Mouse (Mus musculus): ENCODE results near the gene Fxyd1. TPM values are rescaled to one million over a fixed set of nuclear protein-coding genes. Genes with fewer than 3 reads are reported as not detected.
A peak's percentile ranks its signal among the peaks of the same experiment; 100 is the strongest.

Fxyd1 gene
- total RNA-seq, 2 experiments from 2014 or later: 944 to 1,010 TPM

DNA sequence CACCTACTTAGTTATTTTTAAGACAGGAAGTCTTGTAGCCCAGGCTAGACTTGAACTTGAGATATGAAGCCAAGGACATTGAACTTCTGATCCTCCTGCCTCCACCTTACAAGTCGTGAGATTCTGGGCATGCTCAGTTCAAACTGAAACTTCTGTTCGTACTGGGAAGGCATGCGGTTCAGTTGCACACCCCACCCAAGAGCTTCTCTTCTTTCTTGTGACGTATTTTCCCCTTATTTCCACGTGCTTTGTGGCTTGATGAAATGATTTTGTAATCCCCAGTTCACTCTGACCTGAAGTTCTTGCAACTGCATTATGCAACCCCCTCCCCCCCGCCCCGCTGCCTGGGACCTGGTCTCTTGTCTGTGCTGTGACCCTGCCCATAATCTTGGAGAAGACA is 25.3 kb downstream of the Fxyd1 start:
- H3K4me3 ChIP-seq: no peak overlapping the region
- DNase-seq: no peak
- no peak overlapping the region for H3K27ac ChIP-seq
- intact Hi-C loops (cut with DNase I): no loop called here
- no peak for TF ChIP-seq CTCF (IDR thresholded peaks at IDR 0.05)

DNA sequence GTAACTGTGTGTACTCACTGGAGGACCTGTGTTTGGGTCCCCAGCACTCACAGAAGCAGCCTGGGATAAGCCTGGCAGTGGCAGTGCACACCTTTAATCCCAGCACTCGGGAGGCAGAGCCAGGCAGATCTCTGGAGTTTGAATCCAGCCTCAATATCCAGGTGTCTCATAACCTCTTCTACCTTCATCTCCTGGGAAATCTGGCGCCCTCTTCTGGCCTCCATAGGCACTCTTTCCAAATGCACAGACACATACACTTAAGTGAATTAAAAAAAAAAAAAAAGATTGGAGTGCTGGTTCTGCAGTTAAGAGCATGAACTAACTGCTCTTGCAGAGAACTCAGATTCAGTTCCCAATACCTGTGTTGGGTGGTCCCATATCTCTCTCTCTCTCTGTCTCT is 26.3 kb downstream of the Fxyd1 start:
- TF ChIP-seq CTCF (IDR thresholded peaks at IDR 0.05): peak; percentile 31; the same call in 1 of the 2 replicates
- Histone ChIP-seq H3K4me3 (no peak overlapping the region), H3K27ac (no peak overlapping the region)
- no peak for DNase-seq
- intact Hi-C loops (cut with DNase I): no loop called here

DNA sequence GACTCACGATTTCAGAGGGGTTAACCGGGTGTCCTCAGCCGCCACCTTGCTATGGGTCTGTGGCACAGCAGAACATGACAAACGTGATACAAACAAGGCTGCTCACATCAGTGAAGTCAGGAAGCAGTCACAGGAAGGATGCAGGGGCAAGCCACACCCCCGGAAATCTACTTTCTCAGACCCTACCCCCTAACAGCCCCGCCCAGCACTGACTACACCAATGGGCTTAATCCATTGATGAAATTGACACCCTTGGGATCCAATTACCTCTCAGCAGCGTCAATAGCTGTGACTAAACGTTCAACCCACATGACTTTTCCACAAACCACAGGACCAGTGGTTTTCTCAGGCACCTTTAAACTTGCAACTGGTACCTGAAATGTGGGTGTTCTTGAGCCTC is 28.4 kb downstream of the Fxyd1 start:
- Histone ChIP-seq H3K4me3 (no peak overlapping the region), H3K27ac (no peak overlapping the region)
- TF ChIP-seq CTCF (IDR thresholded peaks at IDR 0.05): no peak
- DNase-seq: no peak
- intact Hi-C loops (cut with DNase I): no loop called here

GRCm38 (mm10) chr7:31017104-31017901 is 39.7 kb downstream of the Fxyd1 start:
- intact Hi-C loops (cut with DNase I): no loop called here
- no peak for DNase-seq
- H3K4me3 ChIP-seq: no peak overlapping the region
- H3K27ac ChIP-seq: no peak overlapping the region
- no peak for TF ChIP-seq CTCF (IDR thresholded peaks at IDR 0.05)

- no peak for DNase-seq
- intact Hi-C loops (cut with DNase I): no loop called here
- Histone ChIP-seq H3K27ac (no peak overlapping the region), H3K4me3 (no peak overlapping the region)
- no peak for TF ChIP-seq CTCF (IDR thresholded peaks at IDR 0.05)
These were observed 44.0 kb downstream of the Fxyd1 start for GRCm38 (mm10) chr7:31012971-31013370.

DNA sequence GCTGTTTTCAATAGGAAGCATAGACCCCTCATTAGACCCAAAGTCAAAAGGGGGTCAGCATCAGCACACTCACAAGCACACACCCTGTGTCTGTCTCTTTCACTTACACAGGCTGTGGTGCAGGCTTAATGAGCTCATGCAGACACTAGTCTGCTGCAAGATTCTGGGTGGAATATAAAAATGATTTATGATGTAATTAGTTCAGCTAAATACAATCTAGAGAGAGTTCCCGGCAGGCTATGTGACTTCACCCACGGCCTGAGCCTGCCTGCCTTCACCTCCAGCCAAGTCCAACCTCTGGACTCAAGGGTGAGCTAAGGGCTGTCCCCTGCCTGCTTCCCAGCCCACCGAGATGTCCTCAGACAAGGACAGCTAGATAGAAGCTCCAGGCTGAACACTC is 48.1 kb downstream of the Fxyd1 start:
- intact Hi-C loops (cut with DNase I): no loop called here
- TF ChIP-seq CTCF (IDR thresholded peaks at IDR 0.05): no peak

DNA sequence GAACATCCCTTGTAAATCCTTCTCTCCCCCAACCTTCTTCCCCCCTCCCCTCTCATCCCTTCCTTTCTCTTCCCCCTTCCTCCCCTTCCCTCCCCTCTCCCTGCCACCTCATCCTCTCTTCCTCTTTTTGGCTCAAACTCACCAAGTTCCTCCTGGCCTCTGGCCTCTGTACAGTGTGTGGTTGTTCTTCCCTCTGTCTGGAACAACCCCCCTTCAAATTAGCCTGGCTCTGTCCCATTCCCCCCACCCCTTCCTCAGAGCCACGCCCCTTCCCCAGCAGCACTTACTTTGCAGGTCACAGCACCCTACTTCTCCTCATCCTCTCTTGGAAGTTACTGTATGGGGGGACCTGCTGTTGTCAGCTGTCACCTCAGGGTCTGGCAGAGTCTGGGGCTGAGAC is 48.8 kb downstream of the Fxyd1 start:
- Histone ChIP-seq H3K4me3 (no peak overlapping the region), H3K27ac (peak overlapping the region; percentile 20)
- intact Hi-C loops (cut with DNase I): no loop called here
- TF ChIP-seq CTCF (IDR thresholded peaks at IDR 0.05): no peak
- no peak for DNase-seq

More for the DNA sequence above, 48.1 kb downstream of the Fxyd1 start:
- Histone ChIP-seq H3K4me3 (no peak overlapping the region), H3K27ac (peak overlapping the region; percentile 40; the same call in 1 of the 2 replicates)
- no peak for DNase-seq

GRCm38 (mm10) chr7:31007775-31008174 is 49.2 kb downstream of the Fxyd1 start:
- intact Hi-C loops (cut with DNase I): no loop called here
- H3K4me3 ChIP-seq: no peak overlapping the region
- DNase-seq: no peak
- no peak for TF ChIP-seq CTCF (IDR thresholded peaks at IDR 0.05)
- peak overlapping the region; percentile 20; the same call in 1 of the 2 replicates for H3K27ac ChIP-seq

- intact Hi-C loops (cut with DNase I): no loop called here
- TF ChIP-seq CTCF (IDR thresholded peaks at IDR 0.05): no peak
- H3K4me3 ChIP-seq: no peak overlapping the region
- H3K27ac ChIP-seq: peak overlapping the region; percentile 64
- DNase-seq: no peak
These were observed 54.3 kb downstream of the Fxyd1 start for GRCm38 (mm10) chr7:31002650-31003049.

Small RNA genes within 50 kb of the gene (microRNA-seq; reads per million reads assigned to microRNA genes)
- gene Mir7050: not detected

Other genes starting within 250 kb of the Fxyd1 start
- gene Ffar2, start 233.4 kb downstream of the Fxyd1 start, total RNA-seq (2021): under 1 TPM in 1 of 2 experiments, not detected in 1; 0.14 TPM
- not detected for gene Ffar3, start 201.0 kb downstream of the Fxyd1 start, total RNA-seq (2021)
- gene Ffar1, start 195.6 kb downstream of the Fxyd1 start, total RNA-seq (2021): not detected
- gene Cd22, start 176.9 kb downstream of the Fxyd1 start, total RNA-seq (2021): under 1 TPM in 1 of 2 experiments, not detected in 1; 0.31 TPM
- under 1 TPM; 0.22 to 0.71 TPM for gene Mag, start 142.3 kb downstream of the Fxyd1 start, total RNA-seq (2021)
- not detected for gene Hamp2, start 132.5 kb downstream of the Fxyd1 start, total RNA-seq (2021)
- gene Hamp, start 113.2 kb downstream of the Fxyd1 start, total RNA-seq (2021): not detected
- 100 to 1,000 TPM in 1 of 2 experiments, 10 to 100 TPM in 1; 85.9 to 102 TPM for gene Usf2, start 100.4 kb downstream of the Fxyd1 start, total RNA-seq (2021)
- gene Lsr, start 83.7 kb downstream of the Fxyd1 start, total RNA-seq (2021): under 1 TPM; 0.31 to 0.41 TPM
- not detected for gene Fam187b, start 83.4 kb downstream of the Fxyd1 start, total RNA-seq (2021)
- gene Fxyd5, start 14.7 kb downstream of the Fxyd1 start, total RNA-seq (2021): 10 to 100 TPM in 1 of 2 experiments, 1 to 10 TPM in 1; 8.3 to 13.8 TPM
- gene Fxyd7, start 5.7 kb downstream of the Fxyd1 start, total RNA-seq (2021): 1 to 10 TPM; 1.4 to 1.6 TPM
- gene Lgi4, start 2.1 kb upstream of the Fxyd1 start, total RNA-seq (2021): 1 to 10 TPM; 2.4 to 3.3 TPM
- gene Fxyd3, start 19.5 kb upstream of the Fxyd1 start, total RNA-seq (2021): 1 to 10 TPM; 1.2 to 1.4 TPM
- 10 to 100 TPM; 14.0 to 15.9 TPM for gene Hpn, start 58.1 kb upstream of the Fxyd1 start, total RNA-seq (2021)
- gene Scn1b, start 69.8 kb upstream of the Fxyd1 start, total RNA-seq (2021): 100 to 1,000 TPM; 748 to 815 TPM
- 10 to 100 TPM; 47.2 to 61.7 TPM for gene Gramd1a, start 98.7 kb upstream of the Fxyd1 start, total RNA-seq (2021)
- gene Scgb2b2, start 233.3 kb upstream of the Fxyd1 start, total RNA-seq (2021): not detected
- gene Scgb1b2, start 234.6 kb upstream of the Fxyd1 start, total RNA-seq (2021): not detected

Measured in gastrocnemius, adult 2 months (tissue).